In the genomic region with DNA sequence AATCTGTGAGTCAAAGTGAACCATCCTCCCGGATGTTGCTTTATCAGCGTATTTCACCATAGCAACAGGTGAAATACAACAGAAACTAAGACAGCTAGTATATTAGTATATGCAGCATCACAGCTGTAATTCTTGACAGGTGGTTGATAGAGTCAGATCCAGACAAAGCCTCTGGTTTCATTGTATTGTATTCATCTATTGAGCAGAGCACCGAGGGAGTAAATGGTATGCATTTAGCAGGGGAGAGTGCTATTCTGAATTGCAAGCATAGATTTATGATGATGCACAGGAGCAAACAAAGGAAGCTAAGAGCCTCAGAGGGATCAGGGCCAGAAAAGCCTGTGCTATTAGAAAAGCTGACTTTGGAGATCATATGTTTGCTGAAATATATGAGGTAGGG, we compare ENCODE assay signal across 29 mouse cellular contexts.
DNase-seq lines count a peak whose midpoint lies in the region; ATAC-seq and TF ChIP-seq lines count a peak whose summit lies in the region.
"Had no signal": no experiment of that assay in that cellular context is flagged by ENCODE, and none has a peak within 500 bp of the region (broad histone marks: within the 10 kb centered on the region; RNA-seq: fewer than 3 reads in every experiment).

No protein-coding gene starts in this region.

- no peaks in the 10 kb centered on the region for H3K36me3 ChIP-seq in forebrain, postnatal 0 days (ENCODE audit: insufficient read depth)
- H3K36me3 ChIP-seq in forebrain, embryonic 13.5 days (ENCODE audit: poor library complexity, severe bottlenecking), result no peaks in the 10 kb centered on the region
- no peaks in the 10 kb centered on the region for H3K36me3 ChIP-seq in neural tube, embryonic 11.5 days (ENCODE audit: control insufficient read depth, insufficient read depth, low read length)
- no peaks in the 10 kb centered on the region for H3K36me3 ChIP-seq in neural tube, embryonic 14.5 days (ENCODE audit: control insufficient read depth, insufficient read depth, low read length)
- H3K36me3 ChIP-seq: embryonic facial prominence, embryonic 10.5 days; embryonic facial prominence, embryonic 13.5 days; forebrain, embryonic 12.5 days; heart, embryonic 12.5 days; heart, embryonic 15.5 days; hindbrain, embryonic 10.5 days; hindbrain, embryonic 15.5 days had no signal

- no peak for TF ChIP-seq POLR2A in brain, embryonic 14.5 days (IDR thresholded peaks at IDR 0.05; ENCODE audit: borderline replicate concordance, extremely low read depth, insufficient read depth, insufficient read length, poor library complexity, severe bottlenecking)

- TF ChIP-seq CTCF in forebrain, postnatal 0 days (IDR thresholded peaks at IDR 0.05; ENCODE audit: low read depth), result no peak
- no peak for TF ChIP-seq CTCF in brain, embryonic 14.5 days (IDR thresholded peaks at IDR 0.05; ENCODE audit: borderline replicate concordance, extremely low read depth, insufficient read depth, insufficient read length)

- H3K27ac ChIP-seq in forebrain, postnatal 0 days (ENCODE audit: low read depth, low read length), result no peak overlapping the region
- no peak overlapping the region for H3K27ac ChIP-seq in forebrain, embryonic 13.5 days
- H3K27ac ChIP-seq in neural tube, embryonic 11.5 days (ENCODE audit: low read depth, low read length), result no peak overlapping the region
- H3K27ac ChIP-seq in neural tube, embryonic 14.5 days (ENCODE audit: low read depth, low read length), result no peak overlapping the region
- H3K27ac ChIP-seq: embryonic facial prominence, embryonic 10.5 days; embryonic facial prominence, embryonic 13.5 days; forebrain, embryonic 12.5 days; gastrocnemius, adult 2 months; heart, embryonic 15.5 days; hindbrain, embryonic 10.5 days; hindbrain, embryonic 15.5 days had no signal

- H3K9me3 ChIP-seq in forebrain, postnatal 0 days (ENCODE audit: low read length), result no peaks in the 10 kb centered on the region
- no peaks in the 10 kb centered on the region for H3K9me3 ChIP-seq in forebrain, embryonic 13.5 days (replicated peaks)
- H3K9me3 ChIP-seq in neural tube, embryonic 11.5 days (ENCODE audit: control insufficient read depth, low read length), result no peaks in the 10 kb centered on the region
- H3K9me3 ChIP-seq in neural tube, embryonic 14.5 days (ENCODE audit: control insufficient read depth, low read length), result no peaks in the 10 kb centered on the region
- H3K9me3 ChIP-seq: embryonic facial prominence, embryonic 10.5 days; embryonic facial prominence, embryonic 13.5 days; forebrain, embryonic 12.5 days; heart, embryonic 12.5 days; heart, embryonic 15.5 days; hindbrain, embryonic 10.5 days; hindbrain, embryonic 15.5 days had no signal

- no peak overlapping the region for H3K4me3 ChIP-seq in forebrain, postnatal 0 days (ENCODE audit: low read depth, low read length)
- H3K4me3 ChIP-seq in forebrain, embryonic 13.5 days, result no peak overlapping the region
- no peak overlapping the region for H3K4me3 ChIP-seq in neural tube, embryonic 11.5 days (ENCODE audit: low read depth, low read length)
- no peak overlapping the region for H3K4me3 ChIP-seq in neural tube, embryonic 14.5 days (ENCODE audit: low read depth, low read length)
- H3K4me3 ChIP-seq: embryonic facial prominence, embryonic 10.5 days; embryonic facial prominence, embryonic 13.5 days; erythroblast, embryonic 14.5 days; forebrain, embryonic 12.5 days; gastrocnemius, adult 2 months; heart, embryonic 12.5 days; heart, embryonic 15.5 days; hindbrain, embryonic 10.5 days; hindbrain, embryonic 15.5 days had no signal

- no peak for DNase-seq in forebrain, postnatal 0 days
- DNase-seq in neural tube, embryonic 11.5 days (ENCODE audit: low spot score), result no peak
- DNase-seq in neural tube, embryonic 10.5 days (ENCODE audit: extremely low spot score, low spot score), result no peak
- peak; percentile 10 for DNase-seq in brain, embryonic 14.5 days (ENCODE audit: low read depth)
- DNase-seq in lung, postnatal 4 days, result no peak
- DNase-seq: adrenal gland, adult 8-10 months; adrenal gland, postnatal 25 days; cerebellum, adult 18-20 months; cerebellum, adult 9-10 months; cerebellum, postnatal 25 days; gastrocnemius, adult 2 months; gastrocnemius, postnatal 14 days; heart, adult 11 months; heart, postnatal 10 days; heart, postnatal 36 days had no signal

- ATAC-seq in forebrain, postnatal 0 days, result peak; percentile 56
- no peak for ATAC-seq in forebrain, embryonic 13.5 days
- ATAC-seq in neural tube, embryonic 11.5 days (ENCODE audit: insufficient read depth, low FRiP score, low TSS enrichment), result peak; percentile 43; the same call in 1 of the 2 replicates
- ATAC-seq in neural tube, embryonic 14.5 days (ENCODE audit: low read depth), result peak; percentile 51; the same call in 1 of the 2 replicates
- ATAC-seq: activated CD4-positive, CD25-positive, alpha-beta regulatory T cell, adult 4 months; CD4-positive, CD25-positive, alpha-beta regulatory T cell, adult 4 months; forebrain, embryonic 16.5 days; intestine, postnatal 0 days had no signal

- no peaks in the 10 kb centered on the region for H3K27me3 ChIP-seq in forebrain, postnatal 0 days (ENCODE audit: insufficient read depth, low read length)
- H3K27me3 ChIP-seq in forebrain, embryonic 13.5 days, result no peaks in the 10 kb centered on the region
- H3K27me3 ChIP-seq in neural tube, embryonic 11.5 days (ENCODE audit: control insufficient read depth, insufficient read depth, low read length), result no peaks in the 10 kb centered on the region
- no peaks in the 10 kb centered on the region for H3K27me3 ChIP-seq in neural tube, embryonic 14.5 days (ENCODE audit: control insufficient read depth, insufficient read depth, low read length)
- H3K27me3 ChIP-seq: embryonic facial prominence, embryonic 13.5 days; forebrain, embryonic 12.5 days; heart, embryonic 12.5 days; heart, embryonic 15.5 days; hindbrain, embryonic 15.5 days had no signal

- no peak overlapping the region for H3K9ac ChIP-seq in forebrain, postnatal 0 days
- no peak overlapping the region for H3K9ac ChIP-seq in forebrain, embryonic 13.5 days
- H3K9ac ChIP-seq in neural tube, embryonic 11.5 days (ENCODE audit: low read length), result no peak overlapping the region
- H3K9ac ChIP-seq in neural tube, embryonic 14.5 days (replicated peaks; ENCODE audit: low read depth, low read length), result no peak overlapping the region
- H3K9ac ChIP-seq: embryonic facial prominence, embryonic 13.5 days; forebrain, embryonic 12.5 days; heart, embryonic 12.5 days; heart, embryonic 15.5 days; hindbrain, embryonic 15.5 days had no signal

- no peak overlapping the region for H3K4me2 ChIP-seq in forebrain, postnatal 0 days (ENCODE audit: low read depth)
- H3K4me2 ChIP-seq in forebrain, embryonic 13.5 days, result no peak overlapping the region
- H3K4me2 ChIP-seq in neural tube, embryonic 11.5 days (ENCODE audit: low read depth), result no peak overlapping the region
- H3K4me2 ChIP-seq in neural tube, embryonic 14.5 days (ENCODE audit: low read depth, low read length), result no peak overlapping the region
- H3K4me2 ChIP-seq: embryonic facial prominence, embryonic 13.5 days; forebrain, embryonic 12.5 days; heart, embryonic 12.5 days; heart, embryonic 15.5 days; hindbrain, embryonic 15.5 days had no signal

- 66% methylated on average over 3 of the region's 3 CpGs for WGBS in forebrain, postnatal 0 days
- 64% methylated on average over 3 of the region's 3 CpGs for WGBS in forebrain, embryonic 13.5 days
- WGBS in neural tube, embryonic 11.5 days, result 48% methylated on average over 3 of the region's 3 CpGs
- 22% methylated on average over 3 of the region's 3 CpGs for WGBS in neural tube, embryonic 14.5 days

- no peaks in the 10 kb centered on the region for H3K4me1 ChIP-seq in forebrain, postnatal 0 days (ENCODE audit: insufficient read depth)
- H3K4me1 ChIP-seq in forebrain, embryonic 13.5 days, result no peaks in the 10 kb centered on the region
- no peaks in the 10 kb centered on the region for H3K4me1 ChIP-seq in neural tube, embryonic 11.5 days (ENCODE audit: control insufficient read depth, insufficient read depth, low read length)
- no peaks in the 10 kb centered on the region for H3K4me1 ChIP-seq in neural tube, embryonic 14.5 days (ENCODE audit: control insufficient read depth, insufficient read depth, low read length)
- H3K4me1 ChIP-seq: embryonic facial prominence, embryonic 10.5 days; embryonic facial prominence, embryonic 13.5 days; forebrain, embryonic 12.5 days; heart, embryonic 12.5 days; heart, embryonic 15.5 days; hindbrain, embryonic 15.5 days had no signal
